Mouse (Mus musculus) cerebral cortex, adult 2 months (tissue): Measurements from ENCODE around the gene Isg20l2.

Source experiments
- WGBS: fragments of 180-500 bp; shearing (Covaris S2); methylation state at CpG from one replicate; pipeline ENCODE4 v1.1.7; 2018; 5-methylcytosine and 5-hydroxymethylcytosine counted together

Gene Isg20l2

GRCm38 (mm10) chr3:87947056-87947810, 17.1 kb downstream of the Isg20l2 start:
- WGBS = 13% methylated on average over 26 of the region's 26 CpGs

GRCm38 (mm10) chr3:87947811-87948199, 17.7 kb downstream of the Isg20l2 start:
- 2% methylated on average over 14 of the region's 17 CpGs for WGBS

DNA sequence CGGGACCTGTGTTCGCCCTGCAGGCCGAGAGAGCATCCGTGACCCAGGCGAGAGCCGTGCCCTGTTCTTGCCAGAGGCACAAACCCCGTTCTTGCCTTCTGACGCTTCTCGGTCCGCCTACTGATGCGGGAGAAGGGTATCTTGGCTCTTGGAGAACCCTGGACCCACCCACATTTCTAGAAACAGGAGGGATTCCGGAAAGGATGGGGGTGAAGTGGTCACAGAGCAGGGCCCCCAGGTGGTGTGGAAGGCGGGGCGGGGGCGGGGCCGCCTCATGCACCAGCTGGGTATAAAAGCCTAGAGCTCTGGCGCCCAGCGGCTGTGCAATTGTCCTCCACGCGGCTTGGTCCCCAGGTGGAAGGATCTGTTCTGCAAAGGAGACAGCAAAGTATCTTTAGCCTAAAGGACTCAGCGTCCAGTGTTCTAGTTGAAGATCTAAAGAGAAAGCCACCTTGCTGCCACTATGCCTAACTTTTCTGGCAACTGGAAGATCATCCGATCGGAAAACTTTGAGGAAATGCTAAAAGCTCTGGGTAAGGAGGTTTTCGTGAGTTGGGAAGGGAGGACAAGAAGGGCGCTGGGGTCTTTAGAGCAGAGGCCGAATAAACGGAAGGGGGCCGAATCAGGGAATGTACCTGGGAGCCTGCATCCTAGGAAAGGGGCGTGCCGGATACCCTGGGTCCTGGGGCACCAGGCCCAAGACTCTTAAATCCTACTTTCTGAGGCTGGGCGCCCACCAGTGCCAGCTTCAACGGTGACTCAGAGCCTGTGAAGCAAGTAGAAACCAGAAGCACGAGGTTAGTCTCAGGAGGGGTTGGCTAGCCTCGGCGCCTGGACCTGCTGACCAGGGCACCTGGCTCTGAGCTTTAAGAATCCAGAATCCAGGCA, 18.5 kb downstream of the Isg20l2 start, which contains the start of gene Crabp2:
TSS of gene Crabp2 (plus strand) at position 289 of the 888 bp plus-strand sequence.
- 7% methylated on average over 35 of the region's 35 CpGs for WGBS

- WGBS = 46% methylated on average over 16 of the region's 16 CpGs
Measured at GRCm38 (mm10) chr3:87949266-87949954, 19.3 kb downstream of the Isg20l2 start.

DNA sequence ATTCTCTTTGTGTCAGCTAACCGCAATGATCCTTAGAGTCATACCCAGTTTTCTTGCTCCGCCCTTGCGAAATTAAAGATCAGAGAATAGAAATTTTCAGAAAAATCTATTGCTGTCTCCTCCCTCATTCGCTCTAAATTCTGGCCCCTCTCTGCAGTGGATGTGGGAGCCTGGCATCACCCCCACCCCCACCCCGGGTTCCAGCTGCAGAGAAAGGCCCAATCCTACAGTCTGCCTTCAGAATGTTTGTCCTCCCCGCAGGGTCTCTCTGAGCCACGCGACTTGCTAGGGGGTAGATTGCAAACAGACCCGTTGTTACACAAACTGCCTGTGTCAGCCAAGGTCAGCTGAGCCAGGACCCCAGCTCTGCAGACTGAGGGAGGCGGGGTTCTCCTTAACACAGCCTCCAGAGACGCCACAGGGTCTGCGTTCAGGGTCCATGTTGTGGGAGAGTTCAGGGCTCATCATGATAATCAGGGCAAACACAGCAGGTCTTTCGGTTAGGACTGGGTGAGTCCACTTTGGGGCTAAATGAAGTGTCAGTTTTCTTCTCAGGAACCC, 19.9 kb downstream of the Isg20l2 start:
- 55% methylated on average over 13 of the region's 13 CpGs for WGBS

- 59% methylated on average over 12 of the region's 12 CpGs for WGBS
Measured at GRCm38 (mm10) chr3:87951946-87952345, 21.8 kb downstream of the Isg20l2 start.

DNA sequence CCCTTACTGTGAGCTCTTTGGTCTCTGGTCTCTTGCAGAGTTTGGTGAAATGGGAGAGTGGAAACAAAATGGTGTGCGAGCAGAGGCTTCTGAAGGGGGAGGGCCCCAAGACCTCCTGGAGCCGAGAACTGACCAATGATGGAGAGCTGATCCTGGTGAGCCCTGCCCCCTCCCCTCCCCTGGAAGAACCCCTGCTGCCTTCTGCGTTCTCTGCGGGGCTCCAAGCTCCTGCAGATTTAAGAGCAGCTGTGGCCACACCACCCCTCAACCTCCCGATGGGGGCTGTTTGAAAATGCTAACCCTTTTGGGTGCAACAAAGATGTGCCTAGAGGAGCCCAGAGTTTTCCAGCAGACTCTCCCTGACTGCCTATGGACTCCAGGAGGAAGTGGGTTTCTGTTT, 22.3 kb downstream of the Isg20l2 start:
- 33% methylated on average over 5 of the region's 5 CpGs for WGBS

DNA sequence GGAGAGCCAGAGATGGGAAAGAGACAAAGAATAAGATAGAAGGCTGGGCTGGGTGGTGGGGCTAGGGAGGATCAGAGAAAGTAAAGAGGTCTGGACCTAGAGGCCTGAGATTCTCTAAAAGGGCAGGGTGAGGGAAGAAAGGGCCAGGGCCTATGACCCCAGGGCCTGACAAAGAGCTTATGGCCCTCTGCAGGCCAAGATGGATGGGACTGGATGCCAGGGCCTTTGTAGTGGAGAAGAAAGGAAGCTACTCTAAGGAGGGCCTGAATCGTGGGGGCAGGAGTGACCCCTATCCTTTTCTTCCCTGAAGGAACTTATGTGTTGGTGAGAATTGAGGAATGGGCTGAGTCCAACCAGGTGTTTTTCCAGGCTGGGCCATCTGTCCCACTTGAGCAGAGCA, 27.9 kb downstream of the Isg20l2 start:
- 78% methylated on average over 1 of the region's 1 CpGs for WGBS

GRCm38 (mm10) chr3:87958476-87958875, 28.4 kb downstream of the Isg20l2 start:
- 68% methylated on average over 4 of the region's 4 CpGs for WGBS

DNA sequence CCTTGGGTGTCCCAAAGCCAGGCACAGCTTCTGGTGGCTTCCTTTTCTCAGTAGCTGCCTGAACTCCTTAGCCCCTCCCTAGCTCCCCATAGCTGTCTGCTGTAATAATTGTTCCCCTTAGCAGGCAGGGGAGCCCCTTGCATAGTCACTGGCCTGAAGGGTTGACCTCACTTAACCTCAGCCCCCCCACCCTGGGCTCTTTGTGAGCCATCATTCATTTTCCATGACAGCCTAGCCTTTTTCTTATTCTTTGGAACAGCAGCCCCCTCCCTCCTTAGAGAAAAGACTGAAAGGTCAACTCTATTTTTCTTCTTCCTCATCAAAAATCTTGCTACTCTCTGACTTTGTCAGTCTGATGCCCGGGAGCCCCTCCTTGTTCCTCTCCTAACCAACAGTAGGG, 28.9 kb downstream of the Isg20l2 start:
- 61% methylated on average over 1 of the region's 1 CpGs for WGBS

GRCm38 (mm10) chr3:87959371-87959770, 29.3 kb downstream of the Isg20l2 start:
- WGBS = 87% methylated on average over 7 of the region's 7 CpGs

DNA sequence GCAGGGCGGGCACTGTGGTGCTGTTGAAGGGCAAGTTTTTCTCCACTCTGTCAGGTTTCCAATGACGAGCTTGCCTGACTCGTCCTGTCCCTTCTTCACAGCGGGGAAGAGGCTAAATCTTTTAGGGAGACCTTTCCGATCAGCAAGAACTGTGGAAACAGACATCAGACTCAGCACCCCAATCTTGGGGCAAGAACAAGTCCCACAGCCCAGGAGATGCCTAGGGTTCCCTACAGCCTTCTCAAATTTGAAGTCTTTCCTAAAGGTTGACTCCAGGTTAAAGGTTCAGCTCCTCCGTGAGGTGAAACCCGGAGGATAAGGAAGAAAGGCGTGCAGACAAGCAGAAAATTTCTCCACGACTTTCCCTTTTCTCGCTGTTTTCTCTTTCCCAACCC, 30.1 kb downstream of the Isg20l2 start:
- 28% methylated on average over 10 of the region's 10 CpGs for WGBS

DNA sequence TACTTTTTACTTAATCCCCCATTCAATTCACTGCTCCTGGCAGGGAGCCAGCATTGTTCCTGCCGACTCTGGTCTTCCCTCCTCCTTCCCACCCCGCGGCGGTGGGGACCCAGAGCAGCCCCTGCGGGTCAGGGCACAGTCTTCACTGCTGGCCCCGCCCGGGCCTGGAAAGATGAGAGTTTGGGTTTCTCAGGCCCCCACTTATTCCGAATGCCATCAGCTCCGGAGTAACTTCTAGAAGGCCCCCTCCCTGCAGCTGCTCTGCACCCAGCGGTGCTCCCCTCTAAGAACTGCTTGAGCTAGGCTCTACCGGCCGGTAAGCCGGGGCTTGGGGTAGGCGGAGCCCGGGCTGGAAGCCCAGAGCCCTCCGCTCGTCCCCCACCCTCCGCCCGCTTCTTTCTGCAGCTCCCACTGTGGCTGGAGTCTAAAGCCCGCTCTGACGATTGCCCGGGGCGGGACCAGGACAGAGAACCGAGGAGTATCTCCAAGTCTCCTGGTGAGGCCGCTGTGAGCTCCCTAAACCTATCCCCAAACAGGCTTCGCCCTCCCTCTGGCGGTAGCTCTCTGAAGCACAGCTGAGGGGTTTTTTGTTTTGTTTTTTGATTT, 30.6 kb downstream of the Isg20l2 start:
- WGBS = 2% methylated on average over 27 of the region's 27 CpGs

GRCm38 (mm10) chr3:87970184-87970938, 40.2 kb downstream of the Isg20l2 start:
- WGBS = 2% methylated on average over 21 of the region's 21 CpGs

- under 1% methylated on average over 44 of the region's 44 CpGs for WGBS
Measured at GRCm38 (mm10) chr3:87970939-87971488, 40.9 kb downstream of the Isg20l2 start, which contains the start of gene Nes. Nes (plus strand) TSS chr3:87971078.

- WGBS = 3% methylated on average over 60 of the region's 60 CpGs
Measured at GRCm38 (mm10) chr3:87971489-87972202, 41.5 kb downstream of the Isg20l2 start.

GRCm38 (mm10) chr3:87972203-87972664, 42.1 kb downstream of the Isg20l2 start:
- WGBS = 44% methylated on average over 8 of the region's 8 CpGs

DNA sequence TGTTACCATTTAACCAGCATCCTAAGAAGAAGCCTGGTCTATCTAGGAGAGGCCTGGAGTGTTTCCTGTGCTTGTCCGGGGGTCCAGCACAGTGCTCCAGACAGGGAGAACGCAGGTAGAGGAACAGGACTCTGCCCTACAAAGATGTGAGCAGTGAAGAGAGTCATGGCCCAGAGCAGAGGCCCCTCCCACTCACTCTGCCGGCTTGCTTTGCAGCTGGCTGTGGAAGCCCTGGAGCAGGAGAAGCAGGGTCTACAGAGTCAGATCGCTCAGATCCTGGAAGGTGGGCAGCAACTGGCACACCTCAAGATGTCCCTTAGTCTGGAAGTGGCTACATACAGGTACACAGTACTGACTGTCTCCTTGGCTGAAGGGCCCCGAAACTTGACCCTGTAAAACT, 42.7 kb downstream of the Isg20l2 start:
- WGBS = 50% methylated on average over 5 of the region's 5 CpGs

DNA sequence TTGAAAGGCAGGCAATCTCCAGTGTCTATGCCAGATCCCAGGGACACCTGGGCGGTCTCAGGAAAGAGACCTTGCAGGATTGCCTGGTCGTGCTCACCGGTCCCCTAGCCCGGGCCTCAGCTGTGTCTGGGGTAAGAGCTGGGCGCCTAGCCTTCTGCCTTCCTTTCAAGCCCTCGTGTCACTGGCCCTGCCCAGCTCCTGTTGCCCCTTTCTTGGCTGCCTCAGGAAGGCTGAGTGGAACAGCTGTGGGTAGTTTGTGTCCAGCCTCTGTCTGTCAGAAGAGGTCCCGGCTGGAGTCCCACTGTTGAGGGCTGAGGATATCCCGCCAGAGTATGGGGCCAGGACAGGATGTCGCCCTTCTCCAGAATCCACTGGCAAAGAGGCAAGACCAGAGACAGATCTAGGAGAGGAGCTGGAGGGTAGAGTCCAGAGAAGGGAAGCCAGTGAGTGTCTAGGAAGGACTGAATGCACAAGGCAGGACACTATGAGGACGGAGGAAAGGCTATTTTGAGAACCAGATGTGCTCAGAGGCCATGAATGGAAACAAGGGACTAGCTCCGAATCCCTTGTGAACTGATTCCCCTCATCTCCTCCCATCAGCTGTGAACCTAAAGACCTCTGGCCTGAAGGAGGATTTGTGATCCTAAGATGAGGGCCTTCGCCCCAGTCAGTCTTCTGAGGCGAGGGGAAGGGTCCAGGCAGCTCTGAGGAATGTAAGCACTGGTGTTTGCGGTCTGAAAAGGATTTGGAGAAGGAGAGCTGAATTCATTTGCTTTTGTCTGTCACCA, 43.7 kb downstream of the Isg20l2 start:
- 52% methylated on average over 14 of the region's 14 CpGs for WGBS
